Mouse (Mus musculus) bone marrow, adult 2 months (tissue): ENCODE measurements around the gene Phb2.

Source experiments
- CTCF ChIP-seq: fragments of 200-500 bp; IDR thresholded peaks from 2 replicates; pipeline ENCODE4 v1.5.1; 2011; ENCODE audit warnings: low read length, control low read depth; ENCODE audit not compliant: control insufficient read depth, insufficient read depth
- POLR2A ChIP-seq: fragments of 200-500 bp; IDR thresholded peaks from 2 replicates; pipeline ENCODE4 v1.6.1; 2011; ENCODE audit warnings: low read depth, mild to moderate bottlenecking, control low read depth, low read length, borderline replicate concordance; ENCODE audit not compliant: control insufficient read depth

GRCm38 (mm10) chr6:124740211-124740887 lies 28.2 kb downstream of the Phb2 start:
- TF ChIP-seq POLR2A (no peak), CTCF (peak; percentile 44)
